Mouse (Mus musculus): ENCODE data around the gene Ccdc187.

The Ccdc187 gene

DNA sequence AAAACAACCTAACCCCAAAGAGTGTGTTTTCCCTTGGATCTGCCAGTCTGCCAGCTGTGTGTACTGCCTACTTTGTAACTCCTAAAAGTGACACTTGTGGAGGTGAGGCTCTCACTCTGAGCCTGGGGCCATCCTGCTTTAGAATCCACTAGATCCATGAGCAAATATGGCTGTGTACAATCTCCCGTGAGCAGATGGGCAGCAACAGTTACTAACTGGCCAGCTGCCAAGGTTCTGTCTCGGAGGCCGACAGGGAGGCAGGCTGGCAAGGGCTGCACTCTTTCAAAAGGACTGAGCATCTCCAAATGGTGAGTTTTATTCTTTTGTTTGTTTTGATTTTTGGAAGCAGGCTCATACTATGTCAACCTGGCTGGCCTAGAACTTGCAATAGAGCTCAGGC is 79.8 kb downstream of the Ccdc187 start:
- DNase-seq (ENCODE audit: low spot score) = no peak

DNA sequence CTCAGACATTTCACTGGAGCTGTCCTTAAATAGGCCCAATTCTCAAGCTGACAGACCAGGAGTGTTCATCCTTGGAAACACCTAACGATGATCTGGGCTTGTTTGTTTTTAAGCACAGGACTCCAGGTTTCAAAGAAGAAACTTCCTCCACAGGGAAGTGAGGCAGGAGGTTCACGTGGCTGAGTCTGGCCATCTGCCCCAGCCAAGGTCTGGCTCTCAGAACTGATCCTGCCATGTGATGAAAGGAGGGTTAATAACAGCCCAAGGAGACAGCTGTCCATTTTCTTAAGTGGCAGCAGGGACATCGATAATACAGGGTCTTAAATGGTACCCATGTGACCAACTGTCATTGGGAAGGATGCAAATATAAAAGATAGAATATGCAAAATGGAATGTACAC is 84.8 kb downstream of the Ccdc187 start:
- no peak for DNase-seq (ENCODE audit: low spot score)

DNA sequence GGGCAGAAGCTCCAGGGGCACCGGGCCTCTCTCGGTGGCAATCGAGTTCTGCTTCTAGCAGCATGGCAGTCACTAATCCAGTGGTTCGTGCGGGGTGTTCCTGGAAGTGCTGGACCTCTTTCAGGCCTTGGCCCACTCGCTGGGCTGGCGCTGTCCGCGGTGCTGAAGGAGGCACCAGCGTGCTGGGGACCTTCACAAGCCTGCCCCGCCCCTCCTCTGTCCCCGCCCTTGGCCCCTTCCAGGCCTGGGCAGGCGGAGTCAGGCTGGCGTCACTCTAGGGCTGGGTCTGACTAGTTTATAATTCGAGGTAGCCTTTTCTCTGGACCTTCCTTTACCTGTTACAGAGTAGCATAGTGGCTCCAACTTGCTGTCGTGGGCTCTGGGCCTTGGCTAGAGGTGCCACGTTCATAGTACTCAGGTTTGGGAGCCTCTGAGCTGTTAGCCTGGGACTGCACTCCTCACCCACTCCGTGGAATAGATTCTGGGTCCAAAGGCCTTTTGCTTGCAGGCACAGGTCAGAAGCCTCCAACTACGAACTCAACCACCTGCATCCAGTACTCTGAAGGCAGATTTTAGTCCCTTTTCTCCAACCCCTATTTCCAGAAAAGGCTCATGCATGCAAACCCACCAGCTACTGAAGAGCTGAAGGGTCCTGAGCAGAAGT is 86.1 kb downstream of the Ccdc187 start, which contains the start of gene Lhx3:
Gene Lhx3, minus strand, starts transcription at position 164 of the 664 bp plus-strand sequence.
- DNase-seq (ENCODE audit: low spot score) = peak; percentile 96

DNA sequence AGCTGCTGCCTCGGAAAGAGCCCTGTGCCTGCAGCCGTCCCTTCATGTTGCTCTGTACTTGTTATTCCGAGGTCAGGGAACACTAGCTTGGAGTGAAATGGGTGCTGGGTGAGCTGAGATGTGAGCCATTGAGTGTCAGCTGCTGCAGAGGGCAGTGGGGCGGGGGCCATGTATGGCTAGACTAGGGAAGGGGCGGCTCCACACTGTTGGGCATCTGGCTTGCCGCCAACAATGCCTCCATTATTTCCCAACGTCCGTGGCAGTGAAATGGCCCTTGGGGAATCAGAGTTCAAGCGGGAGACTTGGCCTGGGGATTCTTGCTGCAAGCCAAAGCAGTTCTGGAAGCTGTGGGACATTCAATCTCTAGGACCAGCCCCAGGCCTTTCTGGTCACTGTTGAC is 86.8 kb downstream of the Ccdc187 start:
- no peak for DNase-seq (ENCODE audit: low spot score)

DNA sequence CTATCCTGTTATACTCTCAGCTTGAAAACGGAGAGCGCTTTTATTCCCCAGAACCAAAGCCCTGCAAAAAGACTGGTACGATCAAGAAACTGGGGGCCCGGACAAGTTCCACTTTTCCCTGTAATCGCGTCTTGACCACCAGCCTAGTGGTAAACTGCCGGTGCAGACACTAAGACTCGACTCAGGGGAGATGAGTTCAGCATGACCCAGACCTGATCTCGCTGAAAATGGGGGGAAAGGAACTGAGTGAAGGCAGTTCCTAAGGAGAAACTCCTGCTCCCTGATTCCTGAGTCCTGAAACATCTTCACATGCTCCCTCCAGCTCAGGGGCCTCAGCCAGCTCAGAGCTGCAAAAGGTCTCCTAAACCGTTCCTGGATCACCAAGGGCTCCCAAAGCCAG is 88.6 kb downstream of the Ccdc187 start:
- DNase-seq (ENCODE audit: low spot score) = no peak

DNA sequence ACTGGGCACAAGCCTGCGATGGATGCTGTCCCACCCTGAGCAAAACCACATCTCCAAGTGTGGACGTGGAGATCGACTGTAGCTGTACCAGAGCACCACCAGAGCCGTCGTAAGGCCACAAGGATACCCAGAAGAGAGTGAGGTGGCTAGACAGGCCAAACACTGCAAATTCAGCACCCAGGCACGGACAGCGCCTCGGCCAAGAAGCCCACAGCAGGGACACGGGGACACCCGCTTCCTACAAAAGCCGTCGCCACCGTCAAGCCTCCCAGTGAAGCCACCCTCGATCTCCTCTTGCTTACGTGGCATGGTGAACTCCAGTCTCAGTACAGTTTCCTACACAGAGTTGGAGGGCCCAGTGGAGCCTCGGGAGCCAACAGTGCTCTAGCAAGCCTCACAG is 89.2 kb downstream of the Ccdc187 start:
- DNase-seq (ENCODE audit: low spot score) = peak; percentile 82

DNA sequence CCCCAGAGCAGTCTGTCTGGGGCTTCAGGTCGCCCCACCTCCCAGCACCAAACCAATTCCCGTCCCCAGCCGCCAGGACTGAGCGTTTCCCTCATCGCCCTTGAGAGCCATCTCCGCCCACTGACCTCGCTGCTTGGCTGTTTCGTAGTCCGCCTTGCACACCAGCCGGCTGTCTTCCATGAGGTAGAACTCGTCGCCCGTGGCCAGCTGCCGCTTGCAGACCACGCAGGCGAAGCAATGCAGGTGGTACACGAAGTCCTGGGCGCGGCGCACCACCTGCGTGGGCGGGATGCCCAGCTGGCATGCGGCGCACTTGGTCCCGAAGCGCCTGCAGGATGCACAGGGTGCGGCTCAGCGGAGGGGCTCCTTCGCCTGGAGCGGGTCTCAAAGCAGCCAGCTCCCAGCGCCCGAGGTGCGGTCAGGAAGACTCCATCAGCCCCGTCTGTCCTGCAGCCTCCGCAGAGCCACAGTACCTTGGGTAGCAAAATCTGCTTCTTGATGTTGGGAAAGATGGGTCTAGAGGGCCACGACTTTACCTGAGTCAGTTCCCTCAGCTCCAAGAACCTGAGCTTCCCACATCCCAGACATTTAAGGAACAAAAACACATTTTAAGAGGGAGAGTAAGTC is 91.4 kb downstream of the Ccdc187 start:
- DNase-seq (ENCODE audit: low spot score) = peak; percentile 56

DNA sequence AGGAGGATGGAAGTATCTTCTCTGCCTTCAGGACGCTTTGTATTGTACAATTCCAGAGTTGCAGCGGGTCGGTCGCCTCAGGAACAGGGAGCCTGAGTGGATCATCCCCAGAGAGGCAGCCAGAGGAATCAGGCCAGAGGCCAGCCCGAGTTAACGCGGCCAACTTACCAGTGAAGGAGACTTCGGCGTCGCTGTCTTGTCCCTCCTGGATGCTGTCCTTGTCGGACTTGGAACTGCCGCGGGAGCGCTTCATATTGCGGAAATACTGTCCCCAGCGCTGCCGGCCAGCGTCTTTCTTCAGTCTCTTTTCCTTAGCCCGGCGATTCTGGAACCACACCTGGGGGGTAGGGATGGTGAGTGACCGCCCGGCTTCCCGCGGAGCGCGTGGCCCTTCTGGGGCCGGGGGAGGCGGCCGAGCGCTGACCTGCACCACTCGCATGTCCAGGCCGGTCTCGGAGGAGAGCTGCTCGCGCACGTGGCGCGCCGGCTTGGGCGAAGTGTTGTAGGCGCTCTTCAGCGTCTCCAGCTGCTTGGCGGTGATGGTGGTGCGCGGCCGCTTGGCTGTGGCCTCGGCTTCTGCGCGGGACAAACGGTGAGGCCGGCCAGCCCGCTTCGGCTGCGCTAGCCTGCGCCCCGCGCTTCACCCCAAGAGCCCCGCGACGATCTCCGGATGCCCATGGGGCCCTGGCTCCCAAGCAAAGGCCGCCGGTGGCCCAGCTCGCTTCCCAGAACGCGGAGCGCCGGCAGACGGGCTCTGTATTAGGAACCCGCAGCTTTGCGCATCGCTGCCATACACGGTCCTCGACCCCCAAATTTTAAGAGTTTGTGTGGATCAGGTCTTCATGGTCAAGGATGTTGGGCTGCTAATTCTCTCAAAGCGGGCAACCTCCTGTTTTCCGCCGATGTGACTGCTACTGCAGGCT is 92.2 kb downstream of the Ccdc187 start:
- peak; percentile 58 for DNase-seq (ENCODE audit: low spot score)

DNA sequence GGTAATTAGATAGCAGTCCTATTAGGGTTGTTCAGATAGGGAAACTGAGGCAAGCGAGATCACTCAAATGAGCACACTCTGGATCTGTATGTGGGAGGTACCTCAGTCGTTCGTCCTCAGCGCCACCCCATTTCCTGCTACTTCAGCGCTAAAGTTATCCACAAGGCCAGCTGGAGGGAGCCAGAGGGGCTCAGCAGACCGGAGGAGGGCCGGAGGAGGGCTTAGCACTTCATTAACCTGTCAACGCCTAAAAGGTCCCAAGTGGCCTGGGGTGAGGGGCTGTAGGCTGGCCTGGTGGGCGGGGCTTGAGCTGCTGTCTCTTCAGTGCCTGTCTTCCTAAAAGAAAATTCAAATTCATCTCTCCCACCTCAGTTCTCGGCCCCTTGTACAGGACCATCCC is 95.9 kb downstream of the Ccdc187 start:
- DNase-seq (ENCODE audit: low spot score) = peak; percentile 85

DNA sequence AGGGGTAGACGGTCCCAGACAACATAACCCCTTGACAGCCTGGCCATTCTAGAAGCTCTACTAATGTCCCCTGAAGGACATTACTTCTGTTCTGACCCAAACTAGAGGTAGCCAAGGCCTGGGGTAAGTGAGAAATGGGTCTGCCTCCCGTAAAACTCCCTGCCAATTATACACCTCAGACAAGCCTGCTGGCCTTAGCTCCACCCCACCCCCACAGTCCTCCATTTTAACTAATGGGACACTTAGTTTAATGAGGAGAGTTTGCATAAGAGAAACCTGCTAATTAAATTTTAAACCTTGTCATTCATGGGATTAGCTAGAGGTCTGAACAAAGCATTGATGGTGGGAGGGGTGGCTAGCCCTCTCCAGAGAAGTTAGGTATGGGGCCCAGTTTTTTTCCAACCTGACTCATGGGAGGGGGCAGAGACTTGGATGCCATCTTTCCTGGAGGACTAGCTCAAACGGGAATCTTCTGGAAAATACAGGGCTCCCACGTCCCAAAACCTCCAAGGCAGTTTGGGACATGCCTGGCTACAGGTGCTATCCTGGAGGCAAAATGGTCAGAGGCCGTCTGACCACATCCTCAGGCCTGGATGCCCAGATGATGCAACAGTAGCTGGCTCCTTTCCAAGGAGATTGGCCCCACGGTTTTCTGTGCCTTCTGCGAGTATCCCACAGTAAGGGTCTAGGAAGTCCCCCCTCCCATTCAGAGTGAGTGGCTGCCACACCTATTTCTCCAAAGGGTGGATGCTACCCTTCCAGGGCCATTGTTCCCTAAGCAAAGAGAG is 99.6 kb downstream of the Ccdc187 start:
- DNase-seq (ENCODE audit: low spot score) = no peak

All from embryo, embryonic 10 days (tissue).